Mouse (Mus musculus) thymus, adult 2 months (tissue): Measurements from ENCODE around the gene Upp2.

ENCODE experiments used
- CTCF ChIP-seq: fragments of 200-500 bp; IDR thresholded peaks from 2 replicates; pipeline ENCODE4 v1.5.1; 2012; ENCODE audit warnings: mild to moderate bottlenecking, control low read depth, low read length, moderate library complexity, borderline replicate concordance; ENCODE audit not compliant: control insufficient read depth, poor library complexity, insufficient read depth; ENCODE audit errors: extremely low read depth
- POLR2A ChIP-seq: fragments of 200-500 bp; IDR thresholded peaks from 2 replicates; pipeline ENCODE4 v1.6.1; 2012; ENCODE audit warnings: mild to moderate bottlenecking, low read length, control low read depth, moderate library complexity; ENCODE audit not compliant: control insufficient read depth, poor library complexity, insufficient read depth; ENCODE audit errors: extremely low read depth

GRCm38 (mm10) chr2:58711491-58711890 lies 144.4 kb downstream of the Upp2 start:
- TF ChIP-seq CTCF (no peak), POLR2A (no peak)
